Mouse (Mus musculus) granulocyte monocyte progenitor cell, adult 5-6 weeks (primary cell): ENCODE measurements around the gene Gm10318. TPM values are rescaled to one million over a fixed set of nuclear protein-coding genes. Genes with fewer than 3 reads are reported as not detected.

Experiments
- ATAC-seq: replicated peaks from 2 replicates; pipeline ENCODE4 v1.8.0; 2016; ENCODE audit warnings: mild to moderate bottlenecking, moderate TSS enrichment, inconsistent platforms; ENCODE audit not compliant: poor library complexity, severe bottlenecking
- total RNA-seq, 2 experiments: library from RNA; stranded (forward) in 1 of 2; stranded (reverse) in 1 of 2; fragments of 200-712, 200-1000 nt in 1 of 2; fragments of >200 nt in 1 of 2; fragmentation: Nextera tagmentation in 1 of 2; gene quantifications; 2 replicates each; pipeline ENCODE4 v1.2.3; 2014 to 2017

Gm10318 gene
- total RNA-seq, 2 experiments from 2014 or later, result not detected

- no peak for ATAC-seq
Observed at GRCm38 (mm10) chr10:77886007-77886747, 33.5 kb downstream of the Gm10318 start.

DNA sequence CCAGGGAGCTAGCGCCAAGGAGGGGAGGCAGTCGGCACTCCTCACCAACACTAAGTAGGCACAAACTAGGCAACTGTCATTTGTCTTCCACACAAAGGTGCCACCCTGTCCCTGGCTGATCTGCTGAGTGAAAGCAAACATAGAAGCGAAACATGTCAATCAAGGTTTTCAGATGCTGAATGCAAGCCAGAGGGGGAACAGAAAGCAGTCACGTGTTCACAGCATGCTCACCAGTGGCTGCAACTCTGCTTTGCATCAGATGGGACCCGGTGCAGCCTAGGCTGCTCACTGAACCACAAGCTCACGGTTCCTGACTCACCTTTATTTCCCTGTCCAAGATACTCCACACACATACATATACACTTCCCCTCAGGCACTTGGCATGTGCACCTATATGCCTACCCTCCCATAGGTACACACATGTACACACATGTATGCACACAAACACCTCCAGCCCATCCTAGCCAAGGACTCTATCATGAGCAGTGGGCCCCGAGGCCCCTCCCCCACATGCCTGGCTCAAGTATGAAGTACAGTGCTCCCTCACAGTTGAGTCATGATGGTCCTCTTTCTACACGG lies 38.4 kb downstream of the Gm10318 start:
- ATAC-seq, result 0 out of 2 replicates have a peak, but pooled peaks have one; percentile 20

DNA sequence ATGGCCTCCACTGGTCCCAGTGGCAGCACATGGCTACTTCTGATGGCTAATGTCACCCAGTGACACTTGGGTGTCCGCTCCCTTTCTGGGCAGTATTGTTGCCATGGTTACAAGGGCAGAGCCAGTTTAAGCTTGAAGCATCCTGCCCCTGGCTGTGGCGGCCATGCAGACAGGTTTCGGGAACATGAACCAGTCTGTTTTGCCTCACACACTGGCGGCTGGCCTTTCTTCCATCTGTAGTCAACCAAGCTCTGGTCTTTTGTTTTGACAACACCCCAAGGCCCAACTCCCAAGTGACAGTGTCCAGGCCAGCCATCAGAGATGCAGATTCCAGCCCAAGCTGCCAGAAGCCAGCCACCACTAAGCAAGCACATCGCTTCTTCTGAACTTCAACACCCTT lies 42.9 kb downstream of the Gm10318 start:
- ATAC-seq, result no peak

DNA sequence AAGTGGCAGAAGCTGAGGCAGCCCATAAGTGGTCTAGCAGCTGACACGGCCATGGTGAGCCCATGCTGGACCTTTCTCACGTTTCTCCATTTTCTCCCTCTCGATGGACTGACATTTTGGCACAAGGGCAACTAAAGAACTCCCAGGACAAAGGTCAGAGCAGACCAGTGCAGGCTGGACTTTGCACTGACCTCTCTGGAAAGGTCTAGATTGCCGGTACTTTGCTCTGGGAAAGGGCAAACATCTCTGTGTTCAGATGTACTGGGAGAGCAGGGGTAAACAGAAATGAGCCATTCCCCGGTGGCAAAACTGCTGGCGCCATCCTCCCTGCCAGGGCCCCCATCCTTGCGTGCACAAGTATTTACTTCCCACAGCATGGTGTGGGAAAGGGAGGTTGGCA lies 47.5 kb downstream of the Gm10318 start:
- no peak for ATAC-seq

- no peak for ATAC-seq
Observed at GRCm38 (mm10) chr10:77900903-77901818, 48.5 kb downstream of the Gm10318 start.

- ATAC-seq, result peak; percentile 7; the same call in 1 of the 2 replicates
Observed at GRCm38 (mm10) chr10:77901871-77902210, 49.2 kb downstream of the Gm10318 start.

GRCm38 (mm10) chr10:77902211-77902893 lies 49.7 kb downstream of the Gm10318 start, which contains the start of gene Lrrc3:
TSS of gene Lrrc3 (minus strand) at chr10:77902536.
- peak; percentile 63 for ATAC-seq

- ATAC-seq, result peak; percentile 49
Observed at GRCm38 (mm10) chr10:77902894-77903715, 50.4 kb downstream of the Gm10318 start.

Other genes starting within 250 kb of the Gm10318 start
Only the 30 nearest of the 33 such genes appear.
- gene Tspear, start 166.3 kb upstream of the Gm10318 start, total RNA-seq (2014; fragmentation: Nextera tagmentation), result 0.90 TPM in 1 of 2 replicates, not detected in the other
- gene Tspear, start 166.3 kb upstream of the Gm10318 start, total RNA-seq (2017), result 0.05 TPM in 1 of 2 replicates, not detected in the other
- gene Gm19402, start 162.1 kb upstream of the Gm10318 start, total RNA-seq (2014; fragmentation: Nextera tagmentation), result not detected in 2 replicates
- gene Gm19402, start 162.1 kb upstream of the Gm10318 start, total RNA-seq (2017), result not detected in 2 replicates
- not detected in 2 replicates for gene Gm9508, start 155.6 kb upstream of the Gm10318 start, total RNA-seq (2014; fragmentation: Nextera tagmentation)
- gene Gm9508, start 155.6 kb upstream of the Gm10318 start, total RNA-seq (2017), result not detected in 2 replicates
- not detected in 2 replicates for gene Gm10272, start 146.2 kb upstream of the Gm10318 start, total RNA-seq (2014; fragmentation: Nextera tagmentation)
- not detected in 2 replicates for gene Gm10272, start 146.2 kb upstream of the Gm10318 start, total RNA-seq (2017)
- gene Gm10024, start 141.4 kb upstream of the Gm10318 start, total RNA-seq (2014; fragmentation: Nextera tagmentation), result not detected in 2 replicates
- not detected in 2 replicates for gene Gm10024, start 141.4 kb upstream of the Gm10318 start, total RNA-seq (2017)
- not detected in 2 replicates for gene Gm10142, start 137.1 kb upstream of the Gm10318 start, total RNA-seq (2014; fragmentation: Nextera tagmentation)
- gene Gm10142, start 137.1 kb upstream of the Gm10318 start, total RNA-seq (2017), result not detected in 2 replicates
- not detected in 2 replicates for gene Krtap12-1, start 132.3 kb upstream of the Gm10318 start, total RNA-seq (2014; fragmentation: Nextera tagmentation)
- gene Krtap12-1, start 132.3 kb upstream of the Gm10318 start, total RNA-seq (2017), result not detected in 2 replicates
- not detected in 2 replicates for gene Gm10100, start 126.4 kb upstream of the Gm10318 start, total RNA-seq (2014; fragmentation: Nextera tagmentation)
- gene Gm10100, start 126.4 kb upstream of the Gm10318 start, total RNA-seq (2017), result not detected in 2 replicates
- gene Gm18596, start 110.2 kb upstream of the Gm10318 start, total RNA-seq (2014; fragmentation: Nextera tagmentation), result not detected in 2 replicates
- gene Gm18596, start 110.2 kb upstream of the Gm10318 start, total RNA-seq (2017), result not detected in 2 replicates
- not detected in 2 replicates for gene Gm9736, start 101.5 kb upstream of the Gm10318 start, total RNA-seq (2014; fragmentation: Nextera tagmentation)
- gene Gm9736, start 101.5 kb upstream of the Gm10318 start, total RNA-seq (2017), result not detected in 2 replicates
- gene Gm3233, start 93.2 kb upstream of the Gm10318 start, total RNA-seq (2014; fragmentation: Nextera tagmentation), result not detected in 2 replicates
- not detected in 2 replicates for gene Gm3233, start 93.2 kb upstream of the Gm10318 start, total RNA-seq (2017)
- gene Gm3238, start 81.5 kb upstream of the Gm10318 start, total RNA-seq (2014; fragmentation: Nextera tagmentation), result not detected in 2 replicates
- gene Gm3238, start 81.5 kb upstream of the Gm10318 start, total RNA-seq (2017), result not detected in 2 replicates
- not detected in 2 replicates for gene Gm7138, start 75.9 kb upstream of the Gm10318 start, total RNA-seq (2014; fragmentation: Nextera tagmentation)
- not detected in 2 replicates for gene Gm7138, start 75.9 kb upstream of the Gm10318 start, total RNA-seq (2017)
- gene Gm3250, start 70.3 kb upstream of the Gm10318 start, total RNA-seq (2014; fragmentation: Nextera tagmentation), result not detected in 2 replicates
- gene Gm3250, start 70.3 kb upstream of the Gm10318 start, total RNA-seq (2017), result not detected in 2 replicates
- gene Gm7137, start 64.7 kb upstream of the Gm10318 start, total RNA-seq (2014; fragmentation: Nextera tagmentation), result not detected in 2 replicates
- gene Gm7137, start 64.7 kb upstream of the Gm10318 start, total RNA-seq (2017), result not detected in 2 replicates
- gene Gm9639, start 57.8 kb upstream of the Gm10318 start, total RNA-seq (2014; fragmentation: Nextera tagmentation), result not detected in 2 replicates
- gene Gm9639, start 57.8 kb upstream of the Gm10318 start, total RNA-seq (2017), result not detected in 2 replicates
- not detected in 2 replicates for gene Gm19668, start 53.7 kb upstream of the Gm10318 start, total RNA-seq (2014; fragmentation: Nextera tagmentation)
- gene Gm19668, start 53.7 kb upstream of the Gm10318 start, total RNA-seq (2017), result not detected in 2 replicates
- not detected in 2 replicates for gene Gm9507, start 41.0 kb upstream of the Gm10318 start, total RNA-seq (2014; fragmentation: Nextera tagmentation)
- gene Gm9507, start 41.0 kb upstream of the Gm10318 start, total RNA-seq (2017), result not detected in 2 replicates
- not detected in 2 replicates for gene Gm2696, start 38.2 kb upstream of the Gm10318 start, total RNA-seq (2014; fragmentation: Nextera tagmentation)
- not detected in 2 replicates for gene Gm2696, start 38.2 kb upstream of the Gm10318 start, total RNA-seq (2017)
- not detected in 2 replicates for gene Krtap10-4, start 25.8 kb upstream of the Gm10318 start, total RNA-seq (2014; fragmentation: Nextera tagmentation)
- not detected in 2 replicates for gene Krtap10-4, start 25.8 kb upstream of the Gm10318 start, total RNA-seq (2017)
- gene Krtap10-10, start 16.9 kb upstream of the Gm10318 start, total RNA-seq (2014; fragmentation: Nextera tagmentation), result 0.75 TPM in 1 of 2 replicates, not detected in the other
- gene Krtap10-10, start 16.9 kb upstream of the Gm10318 start, total RNA-seq (2017), result not detected in 2 replicates
- gene Gm36176, start 6.1 kb upstream of the Gm10318 start, total RNA-seq (2014; fragmentation: Nextera tagmentation), result not detected in 2 replicates
- not detected in 2 replicates for gene Gm36176, start 6.1 kb upstream of the Gm10318 start, total RNA-seq (2017)
- gene Gm3285, start 9.1 kb downstream of the Gm10318 start, total RNA-seq (2014; fragmentation: Nextera tagmentation), result not detected in 2 replicates
- gene Gm3285, start 9.1 kb downstream of the Gm10318 start, total RNA-seq (2017), result not detected in 2 replicates
- not detected in 2 replicates for gene Lrrc3, start 49.7 kb downstream of the Gm10318 start, total RNA-seq (2014; fragmentation: Nextera tagmentation)
- not detected in 2 replicates for gene Lrrc3, start 49.7 kb downstream of the Gm10318 start, total RNA-seq (2017)
- 1.9 and 9.1 TPM in 2 replicates for gene Trpm2, start 117.7 kb downstream of the Gm10318 start, total RNA-seq (2014; fragmentation: Nextera tagmentation)
- 1.9 and 3.6 TPM in 2 replicates for gene Trpm2, start 117.7 kb downstream of the Gm10318 start, total RNA-seq (2017)
- gene 1810043G02Rik, start 125.7 kb downstream of the Gm10318 start, total RNA-seq (2014; fragmentation: Nextera tagmentation), result 8.8 and 9.1 TPM in 2 replicates
- gene 1810043G02Rik, start 125.7 kb downstream of the Gm10318 start, total RNA-seq (2017), result 7.4 and 9.9 TPM in 2 replicates
- gene Pfkl, start 157.2 kb downstream of the Gm10318 start, total RNA-seq (2014; fragmentation: Nextera tagmentation), result 30.6 and 39.4 TPM in 2 replicates
- 39.6 and 43.5 TPM in 2 replicates for gene Pfkl, start 157.2 kb downstream of the Gm10318 start, total RNA-seq (2017)
- gene Dnmt3l, start 189.1 kb downstream of the Gm10318 start, total RNA-seq (2014; fragmentation: Nextera tagmentation), result 0.45 TPM in 1 of 2 replicates, not detected in the other
- gene Dnmt3l, start 189.1 kb downstream of the Gm10318 start, total RNA-seq (2017), result 0.67 and 1.6 TPM in 2 replicates
- 1.0 TPM in 1 of 2 replicates, not detected in the other for gene Aire, start 190.8 kb downstream of the Gm10318 start, total RNA-seq (2014; fragmentation: Nextera tagmentation)
- not detected in 2 replicates for gene Aire, start 190.8 kb downstream of the Gm10318 start, total RNA-seq (2017)
- 7.4 and 8.5 TPM in 2 replicates for gene Icosl, start 216.4 kb downstream of the Gm10318 start, total RNA-seq (2014; fragmentation: Nextera tagmentation)
- 0.57 and 2.9 TPM in 2 replicates for gene Icosl, start 216.4 kb downstream of the Gm10318 start, total RNA-seq (2017)